Mouse (Mus musculus): ENCODE measurements around the gene Pias3. TPM values are rescaled to one million over a fixed set of nuclear protein-coding genes. Genes with fewer than 3 reads are reported as not detected.

Pias3 gene
- total and polyA plus RNA-seq, 2 experiments from 2014 or later, result 17.4 to 19.3 TPM

GRCm38 (mm10) chr3:96666916-96667315 is 29.3 kb upstream of the Pias3 start:
- Histone ChIP-seq H3K27ac (ENCODE audit: low read depth) (no peak overlapping the region), H3K4me1 (ENCODE audit: control insufficient read depth, insufficient read depth) (no peaks in the 10 kb centered on the region), H3K4me2 (ENCODE audit: low read depth, low read length) (no peak overlapping the region), H3K36me3 (replicated peaks; ENCODE audit: control insufficient read depth, insufficient read depth, low read length) (no peaks in the 10 kb centered on the region), H3K27me3 (ENCODE audit: control insufficient read depth, insufficient read depth, low read length) (0 out of 2 replicates have a peak, but pooled peaks cover 4% of the 10 kb centered on the region), H3K9ac (replicated peaks; ENCODE audit: low read depth, low read length) (no peak overlapping the region), H3K4me3 (ENCODE audit: low read depth, low read length) (no peak overlapping the region), H3K9me3 (replicated peaks; ENCODE audit: control insufficient read depth, low read length) (no peaks in the 10 kb centered on the region)
- DNase-seq (ENCODE audit: low spot score) (no peak), ATAC-seq (ENCODE audit: insufficient read depth, low read depth) (no peak)
- 84% methylated on average over 5 of the region's 5 CpGs for WGBS
- TF ChIP-seq EP300 (IDR thresholded peaks at IDR 0.05; ENCODE audit: low read depth) (no peak), CTCF (IDR thresholded peaks at IDR 0.05; ENCODE audit: low read depth) (no peak)

GRCm38 (mm10) chr3:96667316-96667715 is 28.9 kb upstream of the Pias3 start:
- Histone ChIP-seq H3K27me3 (ENCODE audit: control insufficient read depth, insufficient read depth, low read length) (0 out of 2 replicates have a peak, but pooled peaks cover 8% of the 10 kb centered on the region), H3K4me1 (ENCODE audit: control insufficient read depth, insufficient read depth) (no peaks in the 10 kb centered on the region), H3K9me3 (replicated peaks; ENCODE audit: control insufficient read depth, low read length) (no peaks in the 10 kb centered on the region), H3K4me3 (ENCODE audit: low read depth, low read length) (no peak overlapping the region), H3K27ac (ENCODE audit: low read depth) (no peak overlapping the region), H3K36me3 (replicated peaks; ENCODE audit: control insufficient read depth, insufficient read depth, low read length) (no peaks in the 10 kb centered on the region), H3K9ac (replicated peaks; ENCODE audit: low read depth, low read length) (no peak overlapping the region), H3K4me2 (ENCODE audit: low read depth, low read length) (no peak overlapping the region)
- WGBS, result 18% methylated on average over 1 of the region's 1 CpGs
- DNase-seq (ENCODE audit: low spot score) (no peak), ATAC-seq (ENCODE audit: insufficient read depth, low read depth) (no peak)
- TF ChIP-seq CTCF (IDR thresholded peaks at IDR 0.05; ENCODE audit: low read depth), result peak; percentile 42
- no peak for TF ChIP-seq EP300 (IDR thresholded peaks at IDR 0.05; ENCODE audit: low read depth)

GRCm38 (mm10) chr3:96668424-96669067 is 27.6 kb upstream of the Pias3 start:
- TF ChIP-seq CTCF (IDR thresholded peaks at IDR 0.05; ENCODE audit: low read depth), result no peak
- TF ChIP-seq EP300 (IDR thresholded peaks at IDR 0.05; ENCODE audit: low read depth), result no peak
- ATAC-seq (ENCODE audit: insufficient read depth, low read depth) (no peak), DNase-seq (ENCODE audit: low spot score) (no peak)
- Histone ChIP-seq H3K4me1 (ENCODE audit: control insufficient read depth, insufficient read depth) (no peaks in the 10 kb centered on the region), H3K36me3 (replicated peaks; ENCODE audit: control insufficient read depth, insufficient read depth, low read length) (no peaks in the 10 kb centered on the region), H3K4me2 (ENCODE audit: low read depth, low read length) (no peak overlapping the region), H3K27me3 (ENCODE audit: control insufficient read depth, insufficient read depth, low read length) (0 out of 2 replicates have a peak, but pooled peaks cover 8% of the 10 kb centered on the region), H3K9me3 (replicated peaks; ENCODE audit: control insufficient read depth, low read length) (no peaks in the 10 kb centered on the region), H3K27ac (ENCODE audit: low read depth) (no peak overlapping the region), H3K9ac (replicated peaks; ENCODE audit: low read depth, low read length) (no peak overlapping the region), H3K4me3 (ENCODE audit: low read depth, low read length) (no peak overlapping the region)
- WGBS, result 91% methylated on average over 5 of the region's 5 CpGs

- peak; percentile 29 for TF ChIP-seq CTCF (IDR thresholded peaks at IDR 0.05; ENCODE audit: low read depth)
- no peak for TF ChIP-seq EP300 (IDR thresholded peaks at IDR 0.05; ENCODE audit: low read depth)
- WGBS, result 6% methylated on average over 35 of the region's 35 CpGs
- no peaks in the 10 kb centered on the region for H3K4me1 ChIP-seq (ENCODE audit: control insufficient read depth, insufficient read depth)
- DNase-seq (ENCODE audit: low spot score), result peak; percentile 86
- peak within 1 kb of the TSS; percentile 76 for H3K4me2 ChIP-seq (ENCODE audit: low read depth, low read length)
- no peaks in the 10 kb centered on the region for H3K9me3 ChIP-seq (replicated peaks; ENCODE audit: control insufficient read depth, low read length)
- peak within 1 kb of the TSS; percentile 51 for H3K4me3 ChIP-seq (ENCODE audit: low read depth, low read length)
- ATAC-seq (ENCODE audit: insufficient read depth, low read depth), result peak; percentile 97
- H3K36me3 ChIP-seq (replicated peaks; ENCODE audit: control insufficient read depth, insufficient read depth, low read length), result no peaks in the 10 kb centered on the region
- 0 out of 2 replicates have a peak, but pooled peaks cover 8% of the 10 kb centered on the region for H3K27me3 ChIP-seq (ENCODE audit: control insufficient read depth, insufficient read depth, low read length)
- H3K9ac ChIP-seq (replicated peaks; ENCODE audit: low read depth, low read length), result 0 out of 2 replicates have a peak within 1 kb of the TSS, but pooled peaks have one; percentile 12
- no peak within 1 kb of the TSS for H3K27ac ChIP-seq (ENCODE audit: low read depth)
These were observed 26.3 kb upstream of the Pias3 start, which contains the start of gene Ankrd35 for GRCm38 (mm10) chr3:96669727-96670468. Gene Ankrd35, plus strand, starts transcription at chr3:96670131.

GRCm38 (mm10) chr3:96671519-96671918 is 24.7 kb upstream of the Pias3 start:
- no peaks in the 10 kb centered on the region for H3K4me1 ChIP-seq (ENCODE audit: control insufficient read depth, insufficient read depth)
- no peak overlapping the region for H3K4me2 ChIP-seq (ENCODE audit: low read depth, low read length)
- H3K36me3 ChIP-seq (replicated peaks; ENCODE audit: control insufficient read depth, insufficient read depth, low read length), result no peaks in the 10 kb centered on the region
- TF ChIP-seq CTCF (IDR thresholded peaks at IDR 0.05; ENCODE audit: low read depth), result no peak
- no peak for TF ChIP-seq EP300 (IDR thresholded peaks at IDR 0.05; ENCODE audit: low read depth)
- H3K27me3 ChIP-seq (ENCODE audit: control insufficient read depth, insufficient read depth, low read length), result 0 out of 2 replicates have a peak, but pooled peaks cover 8% of the 10 kb centered on the region
- H3K27ac ChIP-seq (ENCODE audit: low read depth), result no peak overlapping the region
- no peak overlapping the region for H3K9ac ChIP-seq (replicated peaks; ENCODE audit: low read depth, low read length)
- WGBS, result 92% methylated on average over 5 of the region's 5 CpGs
- DNase-seq (ENCODE audit: low spot score), result no peak
- no peak overlapping the region for H3K4me3 ChIP-seq (ENCODE audit: low read depth, low read length)
- no peaks in the 10 kb centered on the region for H3K9me3 ChIP-seq (replicated peaks; ENCODE audit: control insufficient read depth, low read length)
- no peak for ATAC-seq (ENCODE audit: insufficient read depth, low read depth)
